Mouse (Mus musculus) left cerebral cortex, postnatal 14 days (tissue): ENCODE data around the gene Gm28897. TPM values are rescaled to one million over a fixed set of nuclear protein-coding genes. Genes with fewer than 3 reads are reported as not detected.
"Not testable (repeated sequence)": the region's sequence is repeated elsewhere in the genome, so short reads cannot be mapped to it uniquely, and the experiment has no call there.

Experiments used
- DNase-seq, 2 experiments: peaks; one replicate each; pipeline ENCODE4 v3.0.0; 2021 to 2022; ENCODE audit warnings: low spot score in 2 of 2, mixed read lengths in 1 of 2
- intact Hi-C: fragments of 180-260 bp; cut with DNase I; formaldehyde crosslinking; loops from one replicate; pipeline ENCODE4 v1.15.1; 2025
- long read RNA-seq, 2 experiments: library from polyadenylated mRNA; stranded (forward); transcript quantifications; one replicate each; pipeline ENCODE4 v2.0.0; 2021
- total RNA-seq, 2 experiments: library from RNA; stranded (reverse); gene quantifications; 2 replicates each; pipeline ENCODE4 v1.2.3; 2021

The Gm28897 gene
- not detected for total RNA-seq
- long read RNA-seq, experiment 1 = 0 reads
- long read RNA-seq, experiment 2 = 0 reads

DNA sequence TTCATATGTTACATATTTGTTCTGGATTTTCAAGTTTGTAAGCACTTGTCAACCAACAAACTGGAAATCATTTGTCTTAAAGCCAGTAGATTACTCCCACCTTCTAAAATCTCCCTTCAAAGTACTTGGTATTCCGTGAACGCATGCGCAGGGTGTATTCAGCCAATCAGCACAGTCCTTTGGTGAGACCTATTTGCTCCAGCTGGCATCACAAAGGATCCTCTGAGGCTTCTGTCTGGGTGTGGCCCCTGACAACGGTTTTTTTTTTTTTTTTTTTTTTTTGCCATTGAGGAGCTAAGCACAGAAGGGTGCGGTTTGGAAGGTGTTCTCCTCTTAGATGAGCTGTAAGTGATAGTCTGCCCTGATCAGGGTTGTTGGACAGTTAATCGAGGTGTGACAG is at the start of gene Gm28897:
Gene Gm28897 (plus strand): TSS at position 301 of the 400 bp plus-strand sequence.
- DNase-seq, intact Hi-C loops: not testable (repeated sequence)
